Mouse (Mus musculus) liver, embryonic 18 days (tissue): ENCODE results near the gene Cd3g. TPM values are rescaled to one million over a fixed set of nuclear protein-coding genes. Genes with fewer than 3 reads are reported as not detected.

ENCODE experiments used
- polyA plus RNA-seq: library from polyadenylated mRNA; depleted of rRNA; stranded (reverse); fragments of >200 nt; gene quantifications from 2 replicates; pipeline ENCODE4 v1.2.3, GENCODE M21; 2012; rRNA removed

Gene Cd3g
- 0.42 and 0.99 TPM in 2 replicates for polyA plus RNA-seq

DNA sequence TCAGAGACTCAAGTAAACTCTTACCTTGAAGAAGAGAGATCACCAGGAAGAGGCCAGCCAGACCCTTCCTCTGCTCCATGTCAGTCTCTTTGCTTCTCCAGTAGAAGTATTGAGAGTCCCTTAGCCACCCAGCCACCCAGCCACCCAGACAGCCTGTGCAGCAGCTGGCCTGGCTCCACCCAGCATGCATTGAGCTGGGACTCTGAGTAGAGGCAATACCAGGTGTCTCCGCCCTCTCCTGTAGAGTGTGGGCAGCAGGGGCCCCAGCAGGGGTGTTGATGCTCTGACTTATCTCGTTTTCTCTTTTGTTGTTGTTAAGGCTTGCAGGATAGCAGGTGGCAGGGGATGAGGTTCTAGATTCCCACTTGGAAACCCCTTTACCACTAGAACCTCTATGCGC is at the start of gene Cd3g:
Gene Cd3g (minus strand): TSS at position 190 of the 400 bp plus-strand sequence.

DNA sequence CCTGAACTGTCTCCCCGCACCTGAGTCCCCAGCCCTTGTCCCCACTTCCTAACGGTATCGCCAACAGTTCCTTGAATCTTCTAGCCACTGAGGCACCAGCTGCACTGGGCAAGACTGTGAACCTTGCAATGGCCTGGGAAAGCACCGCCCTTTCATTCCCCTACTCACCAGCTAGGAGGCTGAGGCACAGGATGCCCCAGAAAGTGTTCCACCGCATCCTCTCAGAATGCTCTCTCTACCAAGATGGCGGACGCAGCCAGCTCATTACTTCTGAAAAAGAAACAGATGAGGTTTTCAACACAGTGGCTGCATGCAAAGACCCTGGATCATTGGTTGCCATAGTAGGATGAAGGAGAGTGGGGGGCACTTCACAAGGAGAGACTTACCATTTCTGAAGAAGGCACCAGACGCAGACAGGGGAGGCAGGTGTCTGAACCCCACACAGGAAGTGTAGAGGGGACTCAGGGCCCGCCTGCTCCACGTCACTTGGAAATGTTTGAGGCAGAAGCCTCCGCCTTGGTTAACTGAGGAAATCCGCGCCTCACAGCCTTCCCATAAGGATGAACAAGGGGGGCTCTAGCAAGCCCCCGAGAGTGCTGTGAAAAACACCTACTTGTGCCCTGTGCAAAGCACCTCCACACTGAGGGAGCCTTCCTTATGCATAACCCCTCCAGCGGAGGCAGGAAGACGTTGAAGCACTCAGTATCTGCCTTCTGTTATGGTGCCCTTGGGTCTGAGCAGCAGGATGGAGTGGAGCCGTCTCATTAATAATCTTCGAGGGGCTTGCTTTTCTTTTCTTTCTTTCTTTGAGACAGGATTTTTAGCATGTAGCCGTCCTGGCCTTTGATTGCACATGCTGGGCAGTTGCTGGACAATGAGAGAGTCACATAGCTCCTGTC is 29.2 kb upstream of the Cd3g start, which contains the start of gene Cd3e:
Gene Cd3e (minus strand): TSS at position 448 of the 899 bp plus-strand sequence.

DNA sequence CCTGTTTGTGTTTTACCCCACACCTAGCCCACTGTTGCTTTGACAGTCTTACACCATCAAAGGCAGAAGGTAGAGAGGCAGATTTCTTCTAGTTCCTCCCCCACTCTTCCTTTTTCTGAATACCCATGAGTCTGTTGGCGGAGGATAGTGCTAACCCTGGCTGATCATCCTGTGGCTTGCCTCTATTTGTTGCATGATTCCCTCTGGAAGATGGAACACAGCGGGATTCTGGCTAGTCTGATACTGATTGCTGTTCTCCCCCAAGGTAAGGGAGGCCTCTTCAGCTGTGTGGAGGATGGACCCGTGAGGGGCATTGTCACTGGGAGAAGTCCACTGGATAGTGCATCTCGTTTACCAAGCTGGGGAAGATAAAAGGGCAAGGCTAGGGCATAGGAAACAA is 1.4 kb upstream of the Cd3g start, which contains the start of gene Cd3d:
Gene Cd3d (plus strand): TSS at position 111 of the 400 bp plus-strand sequence.

DNA sequence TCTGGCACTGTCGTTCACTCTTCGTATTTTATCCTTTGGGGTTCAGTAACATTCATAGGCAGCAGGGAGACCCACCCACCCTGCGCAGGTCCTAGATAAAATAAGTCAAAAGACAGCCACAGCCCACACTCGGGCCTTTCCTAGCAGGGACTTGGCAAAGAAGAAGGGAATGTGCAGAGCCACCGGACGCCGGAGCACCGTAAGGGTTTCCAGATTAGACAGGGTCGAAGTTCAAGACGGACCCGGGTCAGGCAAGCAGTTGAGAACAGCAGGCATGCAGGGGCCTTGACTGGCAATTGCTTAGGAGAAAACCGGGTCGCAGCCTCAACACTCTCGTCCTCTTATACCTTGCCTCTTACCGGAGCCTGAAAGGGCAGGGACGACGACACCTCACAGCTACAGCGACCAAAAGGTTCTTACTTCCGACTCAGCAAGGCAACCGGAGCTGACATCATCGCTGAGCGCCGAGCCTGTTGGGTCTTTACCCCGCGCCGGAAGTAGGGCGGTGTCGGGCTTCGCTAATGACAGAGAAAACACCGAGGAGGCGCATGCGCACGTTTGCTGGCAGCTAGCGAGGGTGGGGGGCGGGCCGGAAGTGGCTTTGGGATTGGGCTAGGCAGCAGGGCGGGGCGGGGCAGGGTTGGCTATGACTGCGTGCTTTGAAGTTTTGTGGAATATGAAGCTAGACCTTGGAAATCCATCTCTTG is 15.0 kb downstream of the Cd3g start, which contains the start of gene Ube4a:
Gene Ube4a (minus strand): TSS at position 475 of the 707 bp plus-strand sequence.

DNA sequence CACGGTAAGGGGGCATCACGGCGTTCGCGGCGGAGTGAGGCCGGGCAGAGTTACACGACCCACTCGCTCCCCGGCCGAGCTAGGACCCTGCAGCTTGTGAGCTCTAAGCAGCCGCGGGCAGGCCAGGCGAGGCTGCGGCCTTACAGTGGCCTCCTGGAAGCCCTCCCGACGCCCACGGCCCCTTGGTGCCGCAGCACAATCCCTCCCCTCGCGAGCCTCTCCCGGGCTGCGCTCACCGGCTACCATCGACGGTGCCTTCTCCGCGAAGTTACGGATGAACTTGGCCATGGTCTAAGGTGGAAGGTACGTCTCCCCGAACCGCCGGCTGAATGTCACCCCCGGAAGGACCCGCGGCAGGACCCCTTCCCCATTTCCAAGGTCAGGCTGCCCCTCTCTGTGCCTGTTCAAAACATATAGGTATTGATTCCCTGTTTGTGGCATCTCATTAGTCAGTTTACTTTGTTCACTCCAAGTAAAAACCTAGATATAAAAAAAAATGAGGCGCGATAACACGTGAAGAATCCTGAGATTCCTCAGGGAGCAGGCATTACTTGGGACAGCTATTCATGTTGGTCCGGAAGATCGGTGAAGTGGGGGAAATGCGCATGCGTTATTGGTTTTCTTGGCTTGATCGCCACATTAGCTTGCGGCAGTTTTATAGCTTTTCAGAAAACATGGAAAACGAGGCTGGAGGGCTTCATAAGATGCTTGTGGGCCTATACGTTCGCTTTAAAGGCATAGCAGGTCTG is 59.7 kb downstream of the Cd3g start, which contains the start of gene Atp5l:
Gene Atp5l (minus strand): TSS at position 369 of the 749 bp plus-strand sequence.

Other genes starting within 250 kb of the Cd3g start
- 3.0 and 3.7 TPM in 2 replicates for gene Phldb1, start 245.2 kb downstream of the Cd3g start, polyA plus RNA-seq
- 44.1 and 45.4 TPM in 2 replicates for gene Arcn1, start 212.6 kb downstream of the Cd3g start, polyA plus RNA-seq
- 20.5 and 22.6 TPM in 2 replicates for gene Ift46, start 212.5 kb downstream of the Cd3g start, polyA plus RNA-seq
- 20.9 and 22.9 TPM in 2 replicates for gene Tmem25, start 181.1 kb downstream of the Cd3g start, polyA plus RNA-seq
- 260 and 292 TPM in 2 replicates for gene Ttc36, start 177.4 kb downstream of the Cd3g start, polyA plus RNA-seq
- 1.7 and 2.0 TPM in 2 replicates for gene Kmt2a, start 99.1 kb downstream of the Cd3g start, polyA plus RNA-seq
- gene Atp5l, start 59.7 kb downstream of the Cd3g start, polyA plus RNA-seq, result 458 and 467 TPM in 2 replicates
- 8.1 and 8.3 TPM in 2 replicates for gene Ube4a, start 14.8 kb downstream of the Cd3g start, polyA plus RNA-seq
- 0.22 and 0.30 TPM in 2 replicates for gene Cd3d, start 1.4 kb upstream of the Cd3g start, polyA plus RNA-seq
- 0.02 TPM in 1 of 2 replicates, not detected in the other for gene Cd3e, start 29.2 kb upstream of the Cd3g start, polyA plus RNA-seq
- 12.8 and 16.9 TPM in 2 replicates for gene Mpzl2, start 59.4 kb upstream of the Cd3g start, polyA plus RNA-seq
- gene Mpzl3, start 74.8 kb upstream of the Cd3g start, polyA plus RNA-seq, result 0.84 and 1.00 TPM in 2 replicates
- gene Jaml, start 98.8 kb upstream of the Cd3g start, polyA plus RNA-seq, result 0.39 and 0.97 TPM in 2 replicates
- gene Scn2b, start 137.4 kb upstream of the Cd3g start, polyA plus RNA-seq, result 0.07 and 0.10 TPM in 2 replicates
- 0.30 and 0.42 TPM in 2 replicates for gene Scn4b, start 158.0 kb upstream of the Cd3g start, polyA plus RNA-seq
- gene BC049352, start 201.6 kb upstream of the Cd3g start, polyA plus RNA-seq, result 0.05 and 0.13 TPM in 2 replicates
- gene Tmprss4, start 223.7 kb upstream of the Cd3g start, polyA plus RNA-seq, result 0.07 and 0.14 TPM in 2 replicates